Mouse (Mus musculus) forebrain, embryonic 14.5 days (tissue): ENCODE results near the gene Grip2. TPM values are rescaled to one million over a fixed set of nuclear protein-coding genes. Genes with fewer than 3 reads are reported as not detected.

Source experiments
- ATAC-seq: fragments of 200-750 bp; cut with Nextera tagmentation; 2 replicates; pipeline ENCODE4 v1.8.0; 2017; ENCODE audit warnings: mild to moderate bottlenecking, moderate library complexity
- DNase-seq: peaks from one replicate; pipeline ENCODE4 v3.0.0-alpha.2; 2015; ENCODE audit warnings: low spot score
- H3K27ac ChIP-seq: fragments of 300-500 bp; sonication (generic); 2 replicates; pipeline ENCODE4 v1.5.1; 2014; ENCODE audit warnings: low read depth, mild to moderate bottlenecking, control low read depth, low read length, moderate library complexity
- H3K27me3 ChIP-seq: fragments of 300-500 bp; sonication (generic); replicated peaks from 2 replicates; pipeline ENCODE4 v1.6.1; 2014; ENCODE audit warnings: low read length, control low read depth, mixed read lengths; ENCODE audit not compliant: control insufficient read depth, insufficient read depth
- H3K36me3 ChIP-seq: fragments of 300-500 bp; sonication (generic); 2 replicates; pipeline ENCODE4 v1.6.1; 2014; ENCODE audit warnings: low read length, control low read depth; ENCODE audit not compliant: control insufficient read depth, insufficient read depth
- H3K4me1 ChIP-seq: fragments of 300-500 bp; sonication (generic); 2 replicates; pipeline ENCODE4 v1.6.1; 2014; ENCODE audit warnings: antibody characterized with exemption, low read length, control low read depth; ENCODE audit not compliant: control insufficient read depth, insufficient read depth
- H3K4me2 ChIP-seq: fragments of 300-500 bp; sonication (generic); 2 replicates; pipeline ENCODE4 v1.6.1; 2014; ENCODE audit warnings: mild to moderate bottlenecking, control low read depth, low read length
- H3K4me3 ChIP-seq: fragments of 300-500 bp; sonication (generic); 2 replicates; pipeline ENCODE4 v1.5.1; 2014; ENCODE audit warnings: low read depth, low read length, control low read depth
- H3K9ac ChIP-seq: fragments of 300-500 bp; sonication (generic); 2 replicates; pipeline ENCODE4 v1.6.1; 2014; ENCODE audit warnings: mild to moderate bottlenecking, low read length, control low read depth, moderate library complexity
- H3K9me3 ChIP-seq: fragments of 300-500 bp; sonication (generic); replicated peaks from 2 replicates; pipeline ENCODE4 v1.6.1; 2016; ENCODE audit warnings: low read length, control low read depth, mixed read lengths; ENCODE audit not compliant: control insufficient read depth
- WGBS: fragments of 180-500 bp; shearing (Covaris S2); extraction: QIAGEN DNeasy Blood & Tissue Kit; methylation state at CpG from one replicate; pipeline ENCODE4 v1.1.7; 2014; 5-methylcytosine and 5-hydroxymethylcytosine counted together
- polyA plus RNA-seq: library from polyadenylated mRNA; unstranded; fragments of >200 nt; fragmentation: Nextera tagmentation; extraction: Ambion mirVana; gene quantifications from 2 replicates; pipeline ENCODE4 v1.2.1, GENCODE M21; 2014

Grip2 gene
- polyA plus RNA-seq, 1 experiment from 2014 or later: 2.6 TPM

DNA sequence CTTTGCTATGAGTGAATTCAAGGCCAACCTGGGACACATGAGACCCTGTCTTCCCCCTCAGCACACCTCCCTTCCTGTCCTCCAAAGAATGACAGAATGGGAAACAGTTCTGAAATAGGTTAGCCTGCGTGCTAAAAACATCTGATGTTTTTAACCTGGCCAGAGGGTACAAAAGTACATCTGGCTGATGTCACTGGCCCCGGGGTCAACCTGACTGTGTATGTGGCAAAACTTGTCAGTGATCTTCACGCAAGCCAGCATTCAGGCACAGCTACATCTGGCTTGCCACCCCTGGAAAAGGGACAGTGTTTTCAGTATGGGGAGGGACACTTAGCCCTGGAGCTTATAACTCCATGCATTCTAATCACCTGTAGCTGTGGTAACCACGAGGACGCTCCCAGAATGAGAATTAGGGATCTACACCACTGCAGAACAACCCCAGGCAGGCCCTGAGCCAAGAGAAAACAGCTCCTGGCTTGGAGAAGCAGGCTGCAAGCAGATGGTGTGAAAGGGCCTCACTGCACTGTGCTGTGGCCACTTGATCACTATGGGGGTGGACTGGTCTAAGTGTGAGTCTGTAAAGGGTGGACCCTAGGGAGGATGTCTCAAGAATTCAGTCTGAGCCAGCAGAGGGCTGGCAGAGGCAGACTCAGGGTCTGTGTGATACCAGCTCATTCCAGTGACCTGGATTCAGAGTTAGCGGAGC lies 107.9 kb downstream of the Grip2 start:
- Histone ChIP-seq H3K4me3 (no peak overlapping the region), H3K4me1 (peaks cover 37% of the 10 kb centered on the region), H3K27ac (peak overlapping the region; percentile 93), H3K4me2 (peak overlapping the region; percentile 42), H3K9ac (peak overlapping the region; percentile 48), H3K9me3 (no peaks in the 10 kb centered on the region), H3K27me3 (no peaks in the 10 kb centered on the region), H3K36me3 (peaks cover 18% of the 10 kb centered on the region)
- peak; percentile 81 for ATAC-seq
- DNase-seq: peak; percentile 87
- WGBS: 36% methylated on average over 6 of the region's 6 CpGs

DNA sequence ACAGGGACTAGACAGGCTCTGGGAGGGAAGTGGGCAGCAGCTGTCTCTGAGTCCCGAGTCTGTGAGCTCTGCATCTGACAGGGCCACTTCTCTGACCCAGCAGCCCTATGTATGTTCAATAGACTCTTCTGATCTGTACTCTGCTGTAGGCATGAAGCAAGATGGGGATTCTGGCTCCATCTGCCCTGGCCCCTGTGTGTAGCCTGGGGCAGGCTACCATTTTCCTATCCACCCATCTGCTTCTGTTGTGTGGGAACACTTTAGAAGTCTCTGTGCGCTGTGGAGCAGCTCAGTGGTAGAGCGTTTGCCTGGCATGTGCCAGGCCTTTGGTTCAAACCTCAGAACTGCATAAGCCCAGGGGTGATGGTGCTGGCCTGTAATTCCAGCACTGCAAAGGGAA lies 108.4 kb downstream of the Grip2 start:
- H3K4me2 ChIP-seq: no peak overlapping the region
- peaks cover 37% of the 10 kb centered on the region for H3K4me1 ChIP-seq
- no peaks in the 10 kb centered on the region for H3K9me3 ChIP-seq
- no peak overlapping the region for H3K4me3 ChIP-seq
- ATAC-seq: 0 out of 2 replicates have a peak, but pooled peaks have one; percentile 5
- DNase-seq: no peak
- H3K36me3 ChIP-seq: peaks cover 12% of the 10 kb centered on the region
- peak overlapping the region; percentile 93 for H3K27ac ChIP-seq
- no peaks in the 10 kb centered on the region for H3K27me3 ChIP-seq
- 36% methylated on average over 3 of the region's 3 CpGs for WGBS
- H3K9ac ChIP-seq: peak overlapping the region; percentile 32; the same call in 1 of the 2 replicates

DNA sequence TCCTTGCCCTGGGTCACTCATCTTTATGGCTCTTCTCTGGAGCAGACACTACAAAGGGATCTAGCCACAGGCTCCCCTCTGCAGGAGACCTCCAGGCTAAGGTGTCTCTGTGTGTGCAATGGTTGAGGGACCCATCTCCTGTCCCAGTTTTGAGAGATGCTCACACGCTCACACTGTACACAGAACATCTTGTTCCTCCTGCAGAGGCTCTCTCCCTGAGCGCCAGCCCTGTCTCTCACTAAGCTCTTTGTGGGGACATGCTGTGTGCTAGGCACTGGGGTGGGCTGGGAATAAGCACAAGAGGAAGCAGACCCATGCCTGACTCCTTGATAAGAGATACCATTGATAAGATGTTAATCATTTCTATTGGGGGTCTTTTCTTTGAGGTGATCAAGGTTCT lies 109.0 kb downstream of the Grip2 start:
- ATAC-seq: no peak
- DNase-seq: no peak
- Histone ChIP-seq H3K36me3 (peaks cover 7% of the 10 kb centered on the region; the same call in 1 of the 2 replicates), H3K9me3 (no peaks in the 10 kb centered on the region), H3K4me2 (no peak overlapping the region), H3K4me3 (no peak overlapping the region), H3K27ac (peak overlapping the region; percentile 93), H3K27me3 (no peaks in the 10 kb centered on the region), H3K4me1 (peaks cover 42% of the 10 kb centered on the region), H3K9ac (no peak overlapping the region)
- 79% methylated on average over 2 of the region's 2 CpGs for WGBS

DNA sequence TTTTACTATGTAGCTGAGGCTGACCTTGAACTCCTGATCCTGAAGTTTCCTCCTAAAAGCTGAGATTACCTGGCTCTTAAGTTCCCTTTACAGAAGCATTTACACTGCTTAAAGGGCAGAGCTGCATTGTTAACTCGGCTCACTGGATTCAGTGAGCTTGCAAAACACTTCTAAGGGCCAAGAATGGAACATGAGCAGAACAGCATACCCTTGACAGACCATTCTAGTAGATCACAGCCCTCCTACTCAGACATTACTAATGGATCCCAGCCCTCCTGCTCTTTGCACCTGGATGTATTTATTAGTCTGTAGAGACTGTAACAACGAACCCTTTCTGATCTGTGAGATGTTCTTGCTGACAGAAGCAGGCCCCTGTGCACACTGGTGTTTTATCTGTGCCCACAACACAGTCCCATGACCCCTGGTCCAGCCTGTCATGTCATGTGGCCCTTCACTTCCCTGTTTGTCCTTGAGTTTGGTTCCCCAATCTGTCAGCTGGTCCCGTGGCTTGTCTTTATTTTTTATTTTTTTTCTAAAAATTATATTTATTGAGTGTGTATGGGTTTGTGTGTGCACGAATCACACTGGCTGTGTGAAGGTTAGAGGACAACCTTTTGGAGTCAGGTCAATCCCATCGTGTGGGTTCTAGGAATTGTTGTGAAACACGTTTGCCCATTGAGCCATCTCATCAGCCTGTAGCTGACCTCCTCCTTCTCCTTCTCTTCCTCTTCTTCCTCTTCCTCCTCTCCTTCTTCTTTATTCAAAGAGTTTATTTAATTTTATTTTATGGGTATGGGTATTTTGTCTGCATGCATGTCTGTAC lies 110.9 kb downstream of the Grip2 start:
- Histone ChIP-seq H3K9me3 (no peaks in the 10 kb centered on the region), H3K4me1 (peaks cover 47% of the 10 kb centered on the region), H3K9ac (no peak overlapping the region), H3K36me3 (0 out of 2 replicates have a peak, but pooled peaks cover 5% of the 10 kb centered on the region), H3K4me2 (no peak overlapping the region), H3K27me3 (no peaks in the 10 kb centered on the region), H3K27ac (no peak overlapping the region), H3K4me3 (no peak overlapping the region)
- no peak for ATAC-seq
- DNase-seq: no peak
- 74% methylated on average over 6 of the region's 6 CpGs for WGBS

GRCm38 (mm10) chr6:91715023-91715422 lies 112.0 kb downstream of the Grip2 start:
- Histone ChIP-seq H3K36me3 (0 out of 2 replicates have a peak, but pooled peaks cover 8% of the 10 kb centered on the region), H3K4me2 (no peak overlapping the region), H3K9me3 (no peaks in the 10 kb centered on the region), H3K27me3 (no peaks in the 10 kb centered on the region), H3K4me1 (peaks cover 38% of the 10 kb centered on the region), H3K9ac (no peak overlapping the region), H3K4me3 (no peak overlapping the region), H3K27ac (no peak overlapping the region)
- no peak for DNase-seq
- no peak for ATAC-seq
- WGBS: 91% methylated on average over 8 of the region's 8 CpGs

- H3K27me3 ChIP-seq: no peaks in the 10 kb centered on the region
- DNase-seq (no peak), ATAC-seq (0 out of 2 replicates have a peak, but pooled peaks have one; percentile 11)
- H3K36me3 ChIP-seq: 0 out of 2 replicates have a peak, but pooled peaks cover 8% of the 10 kb centered on the region
- WGBS: 5% methylated on average over 5 of the region's 5 CpGs
- no peak overlapping the region for H3K4me2 ChIP-seq
- peak overlapping the region; percentile 66 for H3K27ac ChIP-seq
- H3K4me3 ChIP-seq: no peak overlapping the region
- H3K4me1 ChIP-seq: peaks cover 22% of the 10 kb centered on the region
- H3K9ac ChIP-seq: peak overlapping the region; percentile 26
- no peaks in the 10 kb centered on the region for H3K9me3 ChIP-seq
Observed at GRCm38 (mm10) chr6:91713370-91713896, 113.6 kb downstream of the Grip2 start.

DNA sequence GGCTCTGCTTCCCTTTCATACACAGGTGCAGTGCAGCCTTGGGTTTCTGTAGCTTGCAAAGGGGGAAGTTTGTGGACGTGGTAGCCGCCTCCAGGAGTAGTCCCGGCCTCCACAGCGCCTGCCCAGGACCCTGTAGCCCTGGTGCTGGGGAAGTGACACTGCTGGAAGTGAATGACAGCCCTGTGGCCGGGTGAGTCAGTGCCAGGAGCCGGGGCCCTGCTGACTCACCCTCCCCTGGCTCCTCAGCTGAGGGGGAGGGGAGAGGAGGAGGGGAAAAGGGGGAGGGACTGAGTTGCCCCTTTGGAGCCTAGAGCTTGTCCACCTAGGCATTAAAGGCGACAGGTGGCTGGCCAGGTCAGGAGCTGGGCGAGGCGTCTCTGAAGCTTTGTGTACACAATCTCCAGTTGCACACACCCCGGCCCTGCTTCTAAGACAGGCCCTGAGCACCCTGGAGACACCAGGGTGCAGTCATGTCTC lies 114.2 kb downstream of the Grip2 start:
- Histone ChIP-seq H3K4me3 (no peak overlapping the region), H3K9ac (peak overlapping the region; percentile 26), H3K27me3 (no peaks in the 10 kb centered on the region), H3K9me3 (no peaks in the 10 kb centered on the region), H3K27ac (peak overlapping the region; percentile 66), H3K4me2 (no peak overlapping the region), H3K36me3 (0 out of 2 replicates have a peak, but pooled peaks cover 8% of the 10 kb centered on the region), H3K4me1 (peaks cover 22% of the 10 kb centered on the region)
- DNase-seq: no peak
- ATAC-seq: 0 out of 2 replicates have a peak, but pooled peaks have one; percentile 10
- 6% methylated on average over 10 of the region's 10 CpGs for WGBS

- Histone ChIP-seq H3K4me3 (no peak overlapping the region), H3K9me3 (no peaks in the 10 kb centered on the region), H3K4me2 (no peak overlapping the region), H3K36me3 (0 out of 2 replicates have a peak, but pooled peaks cover 8% of the 10 kb centered on the region), H3K27ac (peak overlapping the region; percentile 66), H3K9ac (peak overlapping the region; percentile 26; the same call in 1 of the 2 replicates), H3K27me3 (no peaks in the 10 kb centered on the region), H3K4me1 (peaks cover 27% of the 10 kb centered on the region)
- no peak for ATAC-seq
- WGBS: 36% methylated on average over 4 of the region's 4 CpGs
- no peak for DNase-seq
Observed at GRCm38 (mm10) chr6:91712097-91712854, 114.8 kb downstream of the Grip2 start.
